Mouse (Mus musculus): ENCODE data around the gene Mpp3.
A peak's percentile ranks its signal among the peaks of the same experiment; 100 is the strongest.

The Mpp3 gene

DNA sequence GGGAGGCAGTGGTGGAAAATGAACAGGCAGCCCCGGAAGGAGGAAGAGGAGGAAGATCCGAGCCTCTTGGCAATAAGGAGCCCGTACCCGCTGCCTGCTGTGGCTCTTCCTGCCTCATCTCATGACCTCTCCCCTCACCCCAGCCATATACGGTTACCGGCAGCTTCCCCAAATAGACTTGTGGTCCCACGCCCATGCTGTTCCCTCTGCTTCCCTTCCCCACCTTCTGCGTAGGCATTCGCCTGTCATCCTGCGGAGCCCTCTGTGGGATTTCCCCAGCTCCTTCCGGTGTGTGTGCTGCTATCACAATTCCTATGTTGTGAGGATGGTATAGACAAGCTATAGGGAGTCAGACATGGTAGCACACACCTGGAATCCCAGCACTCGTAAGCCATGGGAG is 46.4 kb downstream of the Mpp3 start:
- peak; percentile 49 to 62 for DNase-seq (ENCODE audit: inconsistent age in 2 of 2, low spot score in 1 of 2)

DNA sequence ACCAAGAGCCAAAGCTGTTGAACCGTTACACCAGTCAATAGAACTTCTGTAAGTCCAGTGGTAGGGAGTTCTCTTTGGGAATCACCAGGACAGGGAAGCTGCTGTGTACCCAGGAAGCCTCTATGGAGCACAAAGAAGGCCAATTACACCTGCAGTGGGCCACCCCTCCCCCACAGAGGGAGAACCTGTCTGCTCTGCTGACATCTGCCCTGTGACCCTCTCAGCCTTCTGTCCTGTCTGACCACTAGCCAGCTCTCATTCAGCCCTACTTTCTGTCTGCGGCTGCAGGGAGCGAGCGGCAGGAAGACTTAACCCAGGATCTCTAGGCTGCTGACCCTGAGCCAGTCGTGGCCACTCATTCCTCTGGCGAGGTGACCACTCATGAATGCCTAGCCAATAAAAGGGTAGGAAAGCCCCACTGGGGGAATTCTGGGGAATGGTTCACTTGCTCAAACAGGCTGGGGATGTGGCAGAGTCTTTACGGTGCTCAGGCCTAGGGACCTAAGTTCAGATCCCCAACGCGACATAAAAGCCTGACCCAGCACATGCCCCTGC is 47.6 kb downstream of the Mpp3 start:
- DNase-seq (ENCODE audit: inconsistent age in 2 of 2, low spot score in 1 of 2) = peak in 1 of 2 experiments; percentile 32

DNA sequence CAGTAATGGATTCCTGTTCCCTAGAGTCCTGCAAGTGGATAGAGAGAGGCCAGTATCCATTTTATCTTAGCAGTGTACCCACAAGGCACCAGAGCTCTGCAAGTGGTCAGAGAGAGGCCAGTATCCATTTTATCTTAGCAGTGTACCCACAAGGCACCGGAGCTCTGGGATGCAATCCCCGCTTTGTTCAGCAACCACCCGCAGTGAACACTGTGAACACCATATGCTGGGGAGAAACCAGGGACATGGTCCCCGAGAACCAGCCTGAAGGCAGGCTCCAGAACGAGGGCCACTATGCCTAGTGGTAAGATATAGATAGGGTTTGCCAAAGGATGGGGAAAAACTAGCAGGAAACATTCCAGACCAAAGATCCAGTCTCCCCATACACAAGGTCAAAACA is 49.1 kb downstream of the Mpp3 start:
- DNase-seq (ENCODE audit: inconsistent age in 2 of 2, low spot score in 1 of 2) = no peak

DNA sequence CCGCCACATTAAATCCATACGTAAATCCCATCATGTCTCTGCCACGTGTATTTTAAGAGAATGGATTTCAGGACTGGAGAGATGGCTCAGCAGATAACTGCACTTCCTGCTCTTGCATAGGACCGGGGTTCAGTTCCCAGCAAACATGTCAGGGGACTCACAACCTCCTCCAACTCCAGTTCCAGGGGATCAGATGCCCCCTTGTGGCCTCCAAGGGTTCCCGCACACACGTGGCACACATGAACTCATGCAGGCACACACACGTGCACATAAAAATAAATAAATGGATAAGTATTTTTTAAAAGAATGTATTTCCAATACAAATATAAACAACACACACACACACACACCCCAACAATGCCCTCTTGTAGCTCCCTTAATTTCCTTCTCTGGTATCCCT is 51.3 kb downstream of the Mpp3 start:
- no peak for DNase-seq (ENCODE audit: inconsistent age in 2 of 2, low spot score in 1 of 2)

DNA sequence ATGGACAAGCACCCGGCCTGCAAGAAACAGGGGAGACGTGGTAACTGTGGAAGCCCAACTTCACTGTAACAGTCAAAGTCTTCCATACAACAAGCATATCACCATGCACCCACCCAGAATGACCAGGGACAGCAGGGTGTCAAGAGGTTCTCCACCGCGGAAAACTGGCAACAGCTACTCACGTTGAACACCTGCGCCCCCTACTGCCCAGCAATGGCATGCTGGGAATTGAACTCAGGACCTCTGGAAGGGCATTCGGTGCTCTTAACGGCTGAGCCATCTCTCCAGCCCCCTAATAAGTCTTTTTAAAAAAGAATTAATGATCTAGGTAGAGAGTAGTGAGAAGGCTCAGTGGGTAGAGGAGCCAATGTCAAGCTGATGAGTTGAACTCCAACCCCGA is 53.3 kb downstream of the Mpp3 start:
- peak; percentile 33 to 67 for DNase-seq (ENCODE audit: inconsistent age in 2 of 2, low spot score in 1 of 2)

DNA sequence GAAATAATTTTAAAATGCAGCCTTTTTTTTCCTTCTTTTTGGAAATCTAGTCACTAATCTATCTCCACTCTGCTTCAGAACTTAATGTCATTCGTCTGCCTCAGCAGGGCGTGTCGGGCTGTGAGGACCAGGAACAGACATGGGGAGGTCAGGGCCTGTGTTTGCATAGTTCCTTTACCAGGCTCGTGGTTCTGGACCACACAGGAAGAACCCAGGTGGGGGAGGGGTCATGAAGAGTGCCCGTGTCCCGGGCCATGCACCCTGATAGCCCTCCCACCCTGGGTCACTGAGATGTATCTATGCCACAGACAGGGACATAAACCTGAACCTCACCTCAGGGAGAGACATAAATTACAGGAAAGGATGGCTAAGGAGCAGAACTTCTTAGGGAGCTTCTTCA is 54.1 kb downstream of the Mpp3 start:
- no peak for DNase-seq (ENCODE audit: inconsistent age in 2 of 2, low spot score in 1 of 2)

DNA sequence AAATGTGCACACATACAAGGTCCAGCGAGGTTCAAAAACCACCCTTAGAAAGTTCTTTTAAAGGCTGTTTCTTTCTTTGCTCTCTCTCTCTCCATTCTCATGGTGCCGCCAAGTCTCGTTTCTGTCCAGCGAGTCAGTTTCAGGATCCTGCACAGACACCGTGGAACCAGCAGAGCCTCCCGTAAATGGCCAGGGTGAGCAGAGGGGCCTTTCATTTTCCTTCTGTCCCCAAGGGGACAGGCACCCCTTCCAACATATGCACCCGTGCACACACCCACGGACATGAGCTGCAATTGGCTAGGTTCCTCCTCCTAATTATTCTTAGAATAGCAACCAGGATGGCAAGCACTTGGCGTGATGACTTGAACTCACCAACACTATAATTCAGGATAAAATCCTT is 54.8 kb downstream of the Mpp3 start:
- no peak for DNase-seq (ENCODE audit: inconsistent age in 2 of 2, low spot score in 1 of 2)

DNA sequence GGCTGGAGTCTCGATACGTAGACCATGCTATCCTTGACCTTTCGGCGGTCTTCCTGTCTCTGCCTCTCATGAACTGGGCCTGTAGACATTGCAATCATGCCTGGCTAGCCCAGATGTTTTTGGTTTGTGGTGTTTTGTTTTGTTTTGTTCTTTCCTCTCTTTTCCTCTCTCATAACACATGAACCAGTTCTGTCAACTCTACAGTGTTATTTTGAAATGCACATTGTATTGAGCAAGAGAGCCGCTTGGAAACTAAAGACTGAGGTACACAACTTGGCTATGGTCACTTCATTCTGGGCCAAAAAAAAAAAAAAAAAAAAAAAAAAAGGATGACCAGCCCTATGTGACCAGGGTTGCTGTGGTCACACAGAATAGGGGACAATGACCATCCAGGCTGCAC is 55.6 kb downstream of the Mpp3 start:
- peak in 1 of 2 experiments; percentile 59 for DNase-seq (ENCODE audit: inconsistent age in 2 of 2, low spot score in 1 of 2)

DNA sequence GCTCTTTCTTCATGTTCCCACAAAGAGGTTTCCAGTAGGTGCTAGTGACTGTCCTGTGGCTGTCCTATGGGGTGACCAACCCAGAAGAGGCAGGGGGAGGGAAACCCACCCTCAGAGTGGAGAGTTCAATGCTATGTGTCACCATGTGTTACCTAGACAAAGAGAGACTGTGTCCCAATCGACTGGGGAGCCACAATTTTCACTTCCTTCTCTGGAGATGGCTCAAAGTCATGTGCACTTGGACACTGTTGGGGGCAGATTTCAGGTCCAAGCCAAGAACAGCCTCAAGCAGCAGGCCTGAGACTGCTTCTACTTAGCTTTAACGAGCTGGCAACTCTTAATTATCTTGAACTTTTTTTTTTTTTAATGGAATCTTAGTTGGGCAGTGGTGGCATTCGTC is 56.2 kb downstream of the Mpp3 start:
- peak in 1 of 2 experiments; percentile 35 for DNase-seq (ENCODE audit: inconsistent age in 2 of 2, low spot score in 1 of 2)

DNA sequence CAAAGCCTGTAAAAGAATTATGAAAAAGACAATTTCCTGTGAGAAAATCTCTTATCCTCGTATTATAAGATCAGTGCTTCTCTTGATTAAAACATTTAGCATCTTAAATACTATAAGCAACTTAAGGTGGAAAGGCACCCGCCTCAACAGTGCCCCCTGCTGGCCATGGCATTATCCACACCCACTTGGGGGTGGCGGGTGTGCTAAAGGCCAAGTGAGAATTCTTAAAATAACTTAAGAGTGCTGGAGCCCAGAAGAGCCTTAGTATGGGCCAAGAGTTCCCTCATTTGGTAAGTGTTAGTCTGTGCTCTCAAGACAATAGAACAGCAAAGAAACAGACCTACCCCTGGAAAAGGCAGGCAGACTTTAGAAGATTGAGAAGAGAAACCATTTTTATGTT is 56.9 kb downstream of the Mpp3 start:
- DNase-seq (ENCODE audit: inconsistent age in 2 of 2, low spot score in 1 of 2) = peak; percentile 38 to 77

DNA sequence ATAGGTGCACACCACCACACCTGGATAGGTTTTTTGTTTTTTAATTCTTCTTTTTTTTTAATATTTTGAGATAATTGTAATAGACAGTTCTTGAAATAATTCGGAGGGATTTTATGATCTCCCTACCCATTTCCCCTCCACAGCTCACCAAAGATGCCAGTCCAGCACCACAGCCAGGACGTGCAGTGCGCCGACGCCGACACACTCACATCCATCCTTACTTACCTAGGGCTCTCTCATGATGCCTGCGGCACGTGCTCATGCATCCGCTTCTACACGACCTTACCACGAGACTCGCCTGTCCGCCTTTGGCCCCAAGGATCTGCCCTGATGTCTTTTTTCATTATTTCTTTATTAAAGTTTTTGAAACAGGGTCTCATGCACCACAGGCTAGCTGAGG is 58.4 kb downstream of the Mpp3 start:
- no peak for DNase-seq (ENCODE audit: inconsistent age in 2 of 2, low spot score in 1 of 2)

DNA sequence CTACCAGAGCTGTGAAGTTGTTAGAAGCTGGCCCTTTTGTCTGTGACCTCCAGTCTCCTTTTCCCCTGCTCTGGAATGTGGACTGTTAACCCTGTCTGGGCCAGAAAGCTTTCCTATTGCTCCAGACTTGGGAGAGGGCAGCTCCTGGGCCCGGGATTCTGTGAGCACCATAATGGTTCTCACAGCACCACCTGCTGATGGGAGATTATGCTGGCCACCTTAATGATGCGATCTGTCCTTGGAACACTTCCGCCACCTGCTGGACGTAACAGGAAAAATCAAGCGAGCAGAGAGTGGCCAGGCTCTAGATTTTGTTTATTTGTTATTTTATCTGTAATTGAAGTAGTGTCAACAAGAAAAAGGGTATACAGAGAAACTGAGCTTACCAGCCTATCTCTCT is 59.5 kb downstream of the Mpp3 start:
- peak; percentile 80 to 93 for DNase-seq (ENCODE audit: inconsistent age in 2 of 2, low spot score in 1 of 2)

DNA sequence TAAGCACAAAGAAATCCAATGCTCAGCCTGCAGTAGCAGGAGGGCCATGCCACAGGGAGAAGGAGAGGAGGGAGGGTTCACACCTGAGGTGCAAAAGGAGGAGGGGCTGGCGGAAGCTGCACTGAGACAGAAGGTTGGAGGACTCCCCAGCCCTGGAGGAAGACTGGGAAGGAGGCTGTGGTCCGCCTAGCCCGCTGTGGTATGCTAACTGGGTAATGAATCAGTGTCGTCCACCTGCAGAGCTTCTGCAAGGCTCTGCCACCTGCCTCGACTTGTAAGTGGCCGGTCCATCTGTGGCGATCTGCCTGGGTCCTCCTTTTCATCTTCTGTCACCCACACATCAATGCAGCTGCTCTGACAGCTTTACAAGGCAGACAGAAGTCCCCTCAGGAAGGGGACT is 60.0 kb downstream of the Mpp3 start:
- DNase-seq (ENCODE audit: inconsistent age in 2 of 2, low spot score in 1 of 2) = no peak

DNA sequence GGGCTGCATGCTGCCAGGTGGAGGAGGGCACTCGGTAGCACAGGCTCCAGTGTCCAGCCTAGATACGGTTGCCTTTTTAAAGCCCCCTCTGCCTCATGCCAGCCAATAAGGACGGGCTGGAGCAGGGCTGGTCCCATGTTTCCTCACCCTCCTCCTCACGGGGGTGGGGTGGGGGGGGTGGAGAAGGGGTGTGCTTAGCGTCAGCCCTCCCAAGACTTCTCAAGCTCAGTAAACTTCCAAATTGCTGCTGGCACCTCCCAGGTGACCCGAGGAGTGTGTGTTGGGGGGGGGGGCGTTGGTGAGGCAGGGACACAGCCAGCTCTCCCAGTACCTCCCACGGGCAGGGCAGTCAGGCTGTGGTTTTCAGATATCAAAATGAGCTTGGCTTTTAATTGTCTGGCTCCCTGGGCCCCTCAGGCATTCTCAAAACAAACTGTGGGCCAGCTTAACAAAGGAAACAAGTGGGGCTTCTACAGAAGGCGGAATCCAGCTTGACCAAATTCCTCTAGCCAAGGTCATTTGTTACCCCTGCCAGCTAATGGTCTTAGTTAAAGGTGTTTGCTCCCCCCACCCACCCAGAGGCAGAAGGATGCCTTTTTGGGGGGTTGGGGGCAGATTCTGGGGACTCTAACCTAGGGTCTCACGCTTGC is 61.2 kb downstream of the Mpp3 start, which contains the start of gene Sost:
Sost (minus strand) TSS at position 51 of the 650 bp plus-strand sequence.
- no peak for DNase-seq (ENCODE audit: inconsistent age in 2 of 2, low spot score in 1 of 2)

DNA sequence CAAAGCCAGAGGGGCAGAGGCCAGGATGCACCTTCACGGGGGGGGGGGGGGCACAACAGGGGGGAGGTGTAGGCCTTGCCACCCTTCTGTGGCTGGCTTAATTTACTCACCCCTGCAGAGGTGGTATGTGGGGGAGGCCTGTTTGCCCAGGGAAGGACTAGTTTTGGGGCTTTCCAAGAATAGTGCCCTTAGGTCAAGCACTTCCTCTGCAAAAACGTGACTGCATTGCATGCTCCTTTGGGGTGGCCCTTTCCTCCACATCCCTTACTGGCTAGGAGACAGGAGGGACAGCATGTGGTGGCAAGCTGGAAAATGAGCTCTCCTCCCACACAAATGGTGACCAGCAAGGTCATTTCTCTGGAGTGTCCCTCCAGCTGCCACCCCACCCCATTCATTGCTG is 62.7 kb downstream of the Mpp3 start:
- no peak for DNase-seq (ENCODE audit: inconsistent age in 2 of 2, low spot score in 1 of 2)

DNA sequence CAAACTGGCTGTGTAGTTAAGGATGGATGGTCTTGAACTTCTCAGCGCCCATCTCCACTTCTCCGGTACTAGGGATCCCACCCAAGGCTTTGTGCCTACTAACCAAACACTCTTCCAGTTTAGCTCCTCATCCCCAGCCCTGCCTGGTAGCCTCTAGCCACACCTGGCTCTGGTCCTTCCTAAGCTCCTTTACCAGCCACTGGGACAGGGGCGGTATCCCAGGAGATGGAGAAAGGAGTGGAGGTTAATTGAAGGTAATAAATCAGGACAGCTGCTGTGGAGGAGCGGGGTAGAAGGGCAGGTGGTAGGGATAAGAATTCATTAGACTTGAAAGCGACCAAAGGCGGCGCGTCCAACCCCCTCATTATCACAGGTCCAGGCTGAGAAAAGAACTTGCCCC is 63.6 kb downstream of the Mpp3 start:
- no peak for DNase-seq (ENCODE audit: inconsistent age in 2 of 2, low spot score in 1 of 2)

DNA sequence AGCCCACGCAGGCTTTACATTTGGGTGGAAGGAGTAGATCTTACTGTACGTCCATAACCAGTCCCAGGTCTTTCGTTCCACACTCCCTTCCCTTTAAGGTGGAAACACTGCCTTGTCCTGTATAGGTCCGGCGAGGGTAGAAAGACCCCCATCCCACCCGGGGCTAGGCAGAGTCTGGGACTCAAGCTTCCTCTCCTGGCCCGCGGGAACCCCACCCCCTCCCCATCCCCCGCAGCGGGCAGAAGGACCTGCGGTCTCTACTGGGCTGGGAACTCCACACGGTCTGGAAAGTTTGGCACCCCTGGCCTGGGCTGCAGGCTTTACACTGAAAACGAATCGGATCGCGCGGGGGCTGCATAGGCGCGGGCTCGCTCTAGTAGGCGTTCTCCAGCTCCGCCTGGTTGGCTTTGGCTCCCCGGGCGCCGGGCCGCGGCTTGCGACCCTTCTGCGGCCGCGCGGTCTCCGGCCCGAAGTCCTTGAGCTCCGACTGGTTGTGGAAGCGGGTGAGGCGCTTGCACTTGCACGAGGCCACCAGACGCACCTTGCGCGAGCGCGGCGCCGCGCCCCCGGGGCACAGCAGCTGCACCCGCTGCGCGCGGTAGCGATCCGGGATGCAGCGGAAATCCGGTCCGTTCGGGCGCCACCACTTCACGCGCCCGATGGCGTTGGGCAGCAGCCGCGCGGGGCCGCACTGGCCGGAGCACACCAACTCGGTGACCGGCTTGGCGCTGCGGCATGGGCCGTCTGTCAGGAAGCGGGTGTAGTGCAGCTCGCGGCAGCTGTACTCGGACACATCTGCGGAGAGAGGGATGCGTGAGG is 64.6 kb downstream of the Mpp3 start:
- peak; percentile 50 to 77 for DNase-seq (ENCODE audit: inconsistent age in 2 of 2, low spot score in 1 of 2)

DNA sequence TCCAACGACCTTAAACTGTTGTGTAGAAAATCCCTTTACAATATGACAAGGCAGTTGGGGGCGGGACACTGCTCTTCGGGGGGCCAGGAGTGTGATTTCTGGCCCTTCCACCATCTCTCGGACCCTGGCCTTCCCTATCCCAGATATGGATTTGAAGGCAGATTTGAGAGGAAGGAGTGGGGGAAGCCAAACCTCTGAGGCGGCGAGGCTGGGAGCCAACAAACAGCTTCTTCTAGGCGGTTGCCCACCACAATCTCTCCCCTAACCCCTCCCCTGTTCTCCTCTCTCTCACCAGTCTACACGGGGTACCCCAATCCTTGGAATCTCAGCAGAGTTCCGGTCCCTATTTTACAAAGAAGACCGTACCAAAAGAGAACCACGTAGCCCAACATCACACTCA is 65.2 kb downstream of the Mpp3 start:
- no peak for DNase-seq (ENCODE audit: inconsistent age in 2 of 2, low spot score in 1 of 2)

DNA sequence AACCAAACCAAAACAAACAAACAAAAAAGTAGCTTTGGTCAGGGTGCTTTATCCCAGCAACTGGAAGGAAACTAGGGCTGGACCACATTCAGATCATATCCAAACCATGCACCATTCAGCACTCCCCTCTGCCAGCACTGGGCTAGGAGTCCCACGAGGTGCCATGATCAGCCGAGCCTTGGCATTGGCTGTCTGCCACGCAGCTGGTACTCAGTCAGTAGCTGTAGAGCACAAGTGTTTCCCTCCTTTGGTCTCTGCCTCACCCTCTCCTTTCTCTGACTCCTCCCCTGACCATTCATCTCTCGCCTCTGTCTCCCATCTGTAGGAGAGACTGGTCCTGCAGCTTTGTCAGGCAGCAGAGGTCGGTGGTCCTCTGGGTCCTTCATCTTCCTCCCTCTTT is 70.8 kb downstream of the Mpp3 start:
- DNase-seq (ENCODE audit: inconsistent age in 2 of 2, low spot score in 1 of 2) = no peak

DNA sequence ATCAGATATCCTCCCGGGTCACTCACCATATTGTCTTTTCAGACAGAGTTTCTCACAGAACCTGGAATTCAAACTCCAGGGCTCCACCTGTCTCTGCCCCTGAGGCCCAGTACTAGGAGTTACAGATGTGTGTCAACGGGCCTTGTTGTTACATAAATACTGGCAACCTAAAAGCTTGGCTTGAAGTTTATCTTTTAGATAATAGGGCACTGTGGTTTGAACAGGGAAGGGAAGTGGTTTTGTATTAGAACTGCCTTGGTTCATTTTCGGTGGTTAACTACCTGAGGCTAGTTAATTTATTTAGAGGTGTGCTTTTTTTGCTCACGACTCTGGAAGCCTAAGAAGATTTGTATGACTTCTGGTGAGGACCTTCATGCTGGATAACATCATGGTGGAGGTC is 74.8 kb downstream of the Mpp3 start:
- DNase-seq (ENCODE audit: inconsistent age in 2 of 2, low spot score in 1 of 2) = no peak

DNA sequence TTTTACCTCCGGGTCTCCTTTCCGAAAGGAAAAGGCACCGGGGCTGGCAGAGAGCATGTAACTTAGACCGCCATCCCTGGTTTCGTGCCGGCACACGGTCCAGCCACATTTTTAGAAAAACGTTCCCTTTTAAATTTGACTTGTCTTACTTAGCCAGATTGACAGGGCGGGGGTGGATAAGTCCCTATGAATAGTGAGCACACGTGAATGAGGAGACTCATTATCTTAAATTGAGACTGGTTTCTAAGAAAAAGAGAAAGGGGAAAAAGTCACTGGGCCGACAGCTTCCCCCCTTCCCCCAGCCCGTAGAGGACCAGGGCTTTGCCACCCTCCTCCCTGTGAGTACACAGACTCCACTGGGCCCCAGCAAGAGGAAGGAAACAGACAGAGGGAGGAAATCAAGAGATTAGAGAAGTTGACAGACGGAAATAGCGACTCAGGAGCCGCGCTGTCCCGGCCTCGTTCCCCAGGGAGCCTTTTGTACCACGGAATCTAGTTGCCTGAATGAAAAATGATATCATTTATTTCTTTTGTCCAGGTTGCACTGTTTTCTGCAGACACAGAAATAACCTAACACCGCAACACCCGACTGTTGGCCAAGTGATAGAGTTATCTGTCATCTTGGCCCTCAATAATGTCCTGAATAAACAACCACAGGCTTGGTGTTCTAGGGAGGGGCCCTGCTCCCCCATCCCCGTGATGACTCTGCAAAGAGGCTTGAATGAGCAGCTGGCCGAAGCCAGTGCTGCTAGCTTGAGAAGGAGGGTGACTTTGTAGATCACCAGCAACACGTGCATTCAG is 75.5 kb downstream of the Mpp3 start:
- DNase-seq (ENCODE audit: inconsistent age in 2 of 2, low spot score in 1 of 2) = peak; percentile 51 to 76

DNA sequence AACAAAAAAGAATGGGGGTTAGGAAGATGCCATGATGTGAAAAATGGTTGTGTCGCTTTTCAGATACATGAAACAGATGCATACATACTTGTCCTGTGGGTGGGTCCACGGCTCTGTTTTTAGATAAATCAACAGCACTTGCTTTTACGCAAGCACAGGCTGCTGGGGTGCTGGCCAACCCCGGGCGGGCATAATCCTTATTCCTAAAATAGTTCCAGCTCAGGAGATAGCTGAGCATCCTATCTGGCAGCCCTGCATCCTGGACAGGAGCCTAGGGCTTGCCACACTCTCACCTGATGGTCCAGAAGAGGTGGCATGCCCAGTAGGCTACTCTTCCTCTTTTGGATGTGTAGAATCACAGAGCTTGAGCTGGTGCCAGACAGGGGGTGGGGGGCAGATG is 78.2 kb downstream of the Mpp3 start:
- DNase-seq (ENCODE audit: inconsistent age in 2 of 2, low spot score in 1 of 2) = no peak

Measured in adrenal gland, adult (tissue).